Mouse (Mus musculus) G1E (cell line): Measurements from ENCODE around the gene Ikzf3.

Source experiments
- CTCF ChIP-seq: IDR thresholded peaks from 2 replicates; pipeline ENCODE4 v1.5.1; 2012; ENCODE audit warnings: low read depth, low read length, inconsistent platforms, mixed read lengths
- GATA1 ChIP-seq: IDR thresholded peaks from 2 replicates; pipeline ENCODE4 v1.6.1; 2012; ENCODE audit warnings: borderline replicate concordance, low read length, inconsistent platforms, mixed read lengths
- TAL1 ChIP-seq: conservative IDR thresholded peaks from 2 replicates; pipeline ENCODE4 v1.6.1; 2012; ENCODE audit warnings: low read depth, low read length, inconsistent platforms, mixed read lengths

DNA sequence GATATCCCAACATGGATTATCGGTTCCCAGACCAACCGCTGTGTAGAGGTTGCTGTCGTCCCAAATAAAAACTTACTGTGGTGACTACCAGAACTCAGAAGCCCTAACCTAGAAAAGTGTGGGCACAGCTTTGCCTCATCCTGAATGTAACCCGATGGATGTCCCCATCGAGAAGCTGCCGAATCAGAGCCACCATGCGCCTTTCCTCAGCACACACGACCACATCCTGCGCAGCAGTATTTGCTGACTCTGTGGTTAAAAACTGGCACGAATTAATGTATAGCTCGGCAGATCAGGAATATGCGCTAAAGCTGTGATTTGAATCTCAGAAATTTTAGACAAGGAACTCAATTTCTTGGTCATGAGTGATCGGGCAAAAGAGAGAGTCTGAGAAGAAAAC, 33.0 kb downstream of the Ikzf3 start:
- TF ChIP-seq CTCF (no peak), GATA1 (no peak), TAL1 (no peak)
